Mouse (Mus musculus) left cerebral cortex, postnatal 4 days (tissue): ENCODE results near the gene Akap9. TPM values are rescaled to one million over a fixed set of nuclear protein-coding genes. Genes with fewer than 3 reads are reported as not detected.
"Not testable (repeated sequence)": the region's sequence is repeated elsewhere in the genome, so short reads cannot be mapped to it uniquely, and the experiment has no call there.

Source experiments
- DNase-seq: peaks from one replicate; pipeline ENCODE4 v3.0.0-alpha.2; 2022
- intact Hi-C: fragments of 180-260 bp; cut with DNase I; formaldehyde crosslinking; loops from one replicate; pipeline ENCODE4 v1.15.1; 2025
- total RNA-seq, 2 experiments: library from RNA; stranded (reverse); gene quantifications; 2 replicates each; pipeline ENCODE4 v1.2.3; 2021

Akap9 gene
- total RNA-seq, 2 experiments from 2014 or later, result 219 to 224 TPM

DNA sequence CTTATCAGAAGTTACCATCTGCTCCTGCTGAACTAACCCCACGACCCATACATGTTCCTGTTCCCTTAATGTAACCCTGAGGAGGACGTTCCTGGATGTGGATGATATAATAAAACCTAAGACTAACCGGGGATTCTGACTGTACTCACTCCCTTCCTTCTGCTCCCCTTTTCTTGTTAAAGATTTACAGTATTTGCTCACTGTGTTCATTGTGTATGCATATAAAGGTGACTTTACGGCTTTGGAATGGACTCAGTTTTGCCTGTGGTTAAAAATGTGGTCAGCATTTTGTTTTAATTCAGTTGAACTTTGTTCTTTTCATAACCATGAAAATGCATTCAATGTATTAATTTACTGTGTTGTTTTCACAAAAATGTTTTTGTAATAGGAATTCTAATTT lies 104.0 kb downstream of the Akap9 start:
- no peak for DNase-seq
- intact Hi-C loops, result no loop called here

DNA sequence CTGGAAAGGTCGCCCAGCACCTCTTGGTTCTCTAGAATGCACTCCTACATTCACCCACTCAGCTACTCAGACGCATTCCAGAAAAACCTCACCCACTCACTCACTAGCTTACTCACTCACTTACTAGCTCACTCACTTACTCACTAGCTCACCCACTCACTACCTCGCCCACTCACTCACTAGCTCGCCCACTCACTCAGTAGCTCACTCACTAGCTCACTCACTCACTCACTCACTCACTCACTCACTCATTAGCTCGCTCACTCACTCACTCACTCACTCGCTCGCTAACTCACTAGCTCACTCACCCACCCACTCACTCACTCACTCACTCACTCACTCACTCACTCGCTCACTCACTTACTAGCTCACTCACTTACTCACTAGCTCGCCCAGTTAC lies 108.8 kb downstream of the Akap9 start:
- intact Hi-C loops, result no loop called here
- DNase-seq, result no peak

DNA sequence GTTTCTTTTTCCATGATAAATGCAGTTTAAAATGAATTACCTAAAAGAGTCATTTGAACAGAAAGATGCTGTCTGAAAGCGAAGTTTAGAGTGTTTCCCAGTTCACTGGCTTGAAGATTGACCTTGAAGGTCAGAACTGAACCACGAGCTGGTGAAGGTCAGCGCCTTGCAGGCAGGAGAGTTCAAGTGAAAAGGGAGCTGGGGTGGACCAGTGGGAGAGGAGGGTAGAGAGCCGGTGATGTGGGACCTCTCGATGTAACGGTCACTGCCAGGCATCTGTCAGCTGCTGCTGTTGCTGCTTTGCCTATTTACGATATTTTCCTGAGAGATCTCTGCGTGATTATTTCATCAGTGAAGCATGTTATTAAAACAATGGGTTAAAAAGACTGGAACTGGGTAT lies 111.5 kb downstream of the Akap9 start:
- DNase-seq, result no peak
- intact Hi-C loops, result no loop called here

DNA sequence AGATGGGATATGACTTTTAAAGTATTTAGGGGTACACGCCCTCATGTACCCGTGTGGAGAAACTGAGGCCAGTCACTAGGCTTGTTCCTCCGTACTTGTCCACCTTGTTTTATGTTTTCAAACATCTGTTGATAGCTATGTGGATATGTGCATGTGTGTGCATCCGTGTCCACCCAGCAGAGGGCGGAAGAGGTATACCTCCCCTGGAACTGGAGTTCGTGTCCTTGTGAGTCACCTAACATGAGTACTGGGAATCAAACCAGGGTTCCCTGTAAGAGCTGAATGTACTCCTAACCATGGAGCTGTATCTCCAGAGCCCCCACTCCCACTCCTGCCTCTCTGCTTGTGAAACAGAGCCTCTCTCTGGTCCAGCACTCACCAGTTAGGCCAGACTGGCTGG lies 112.5 kb downstream of the Akap9 start:
- intact Hi-C loops, result no loop called here
- no peak for DNase-seq

DNA sequence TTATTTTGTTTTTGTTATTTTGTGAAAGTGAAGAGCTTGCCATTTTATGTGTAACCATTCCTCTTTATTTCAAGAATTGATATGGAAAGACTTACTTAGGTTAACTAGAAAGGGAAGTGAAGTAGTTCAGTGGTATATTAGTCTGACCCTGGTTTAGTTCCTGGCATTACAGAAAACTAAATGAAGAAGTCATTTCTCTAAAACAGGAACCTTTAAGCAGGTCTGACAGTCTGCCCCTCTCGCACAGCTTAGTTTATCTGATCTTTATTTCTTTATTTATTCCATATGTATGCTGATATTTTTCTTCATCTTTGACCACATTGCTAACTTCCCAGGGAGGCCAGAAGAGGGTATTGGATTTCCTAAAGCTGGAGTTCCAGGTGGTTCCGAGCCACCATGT lies 113.1 kb downstream of the Akap9 start:
- intact Hi-C loops, result no loop called here
- DNase-seq, result no peak

DNA sequence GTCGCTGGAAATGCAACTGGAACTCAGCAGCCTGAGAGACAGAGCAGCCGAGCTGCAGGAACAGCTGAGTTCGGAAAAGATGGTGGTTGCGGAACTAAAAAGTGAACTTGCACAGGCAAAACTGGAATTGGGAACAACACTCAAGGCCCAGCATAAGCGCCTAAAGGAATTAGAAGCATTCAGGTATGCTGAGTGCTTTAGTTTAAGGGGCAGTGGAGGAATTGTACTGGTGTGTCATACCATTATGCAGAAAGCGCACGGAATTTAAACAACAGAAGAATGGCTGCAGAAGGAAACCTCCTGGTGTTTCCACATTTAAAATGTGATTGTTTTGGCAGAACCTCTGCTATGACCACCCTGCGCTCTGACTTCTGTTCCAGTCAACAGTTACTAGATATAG lies 132.5 kb downstream of the Akap9 start:
- no peak for DNase-seq
- intact Hi-C loops, result no loop called here

DNA sequence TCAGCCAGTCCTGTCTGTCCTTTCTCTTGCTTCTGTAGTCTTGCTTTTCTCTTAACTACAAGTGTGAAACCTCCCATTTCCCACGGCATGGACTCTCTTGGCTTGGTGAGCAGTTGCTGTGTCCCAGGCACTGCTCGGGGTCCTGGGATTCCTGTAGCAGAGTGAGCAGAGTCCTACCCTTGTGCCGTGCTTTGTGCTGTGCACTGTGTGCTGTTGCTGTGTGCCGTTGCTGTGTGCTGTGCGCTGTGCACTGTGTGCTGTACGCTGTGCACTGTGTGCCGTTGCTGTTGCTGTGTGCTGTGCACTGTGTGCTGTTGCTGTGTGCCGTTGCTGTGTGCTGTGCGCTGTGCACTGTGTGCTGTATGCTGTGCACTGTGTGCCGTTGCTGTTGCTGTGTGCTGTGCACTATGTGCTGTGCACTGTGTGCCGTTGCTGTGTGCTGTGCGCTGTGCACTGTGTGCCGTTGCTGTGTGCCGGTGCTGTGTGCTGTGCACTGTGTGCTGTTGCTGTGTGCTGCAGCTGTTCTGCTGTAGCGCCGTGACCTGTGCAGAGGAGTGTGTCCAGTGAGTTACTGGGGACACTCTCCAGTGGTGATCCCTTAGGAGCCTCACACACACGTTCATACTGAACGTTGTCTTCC lies 138.7 kb downstream of the Akap9 start:
- intact Hi-C loops, result no loop called here
- no peak for DNase-seq

DNA sequence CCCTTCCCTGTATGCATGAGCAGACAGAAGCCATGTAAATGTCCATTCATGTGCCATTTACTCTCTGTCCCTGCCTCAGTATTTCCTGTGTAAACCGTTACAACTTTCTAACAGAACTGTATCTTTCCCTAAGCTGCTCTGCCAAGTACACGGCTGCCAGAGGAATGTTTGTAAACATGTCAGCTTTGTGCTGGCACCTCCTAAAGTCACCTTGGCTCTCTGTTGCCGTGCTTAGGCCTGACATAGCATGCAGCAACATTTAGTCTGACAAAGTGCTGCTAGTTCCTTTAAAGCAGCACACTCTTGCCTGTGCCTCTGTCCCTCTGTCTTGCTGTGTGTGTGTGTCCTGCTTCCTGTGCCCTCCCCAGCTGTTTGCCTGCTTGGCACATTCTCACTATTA lies 139.3 kb downstream of the Akap9 start:
- intact Hi-C loops, result no loop called here
- no peak for DNase-seq

DNA sequence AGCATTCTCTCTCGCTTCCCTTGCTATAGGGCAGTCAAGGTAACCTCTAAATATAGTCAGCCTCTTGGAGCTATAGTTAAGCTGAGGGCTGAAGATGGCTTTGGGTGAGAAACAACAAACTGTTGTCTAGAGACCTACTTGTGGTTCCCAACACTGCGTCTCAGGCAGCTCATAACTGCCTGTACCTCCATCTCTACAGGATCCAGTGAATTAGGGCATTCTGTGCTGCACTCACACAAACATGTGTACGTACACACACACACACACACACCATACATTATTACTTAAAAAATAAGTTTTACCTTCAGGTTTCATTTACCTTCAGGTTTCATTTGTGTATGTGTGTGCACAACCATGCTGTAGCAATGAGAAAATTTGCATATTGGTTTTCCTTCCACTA lies 151.2 kb downstream of the Akap9 start:
- DNase-seq, result no peak
- intact Hi-C loops, result no loop called here

DNA sequence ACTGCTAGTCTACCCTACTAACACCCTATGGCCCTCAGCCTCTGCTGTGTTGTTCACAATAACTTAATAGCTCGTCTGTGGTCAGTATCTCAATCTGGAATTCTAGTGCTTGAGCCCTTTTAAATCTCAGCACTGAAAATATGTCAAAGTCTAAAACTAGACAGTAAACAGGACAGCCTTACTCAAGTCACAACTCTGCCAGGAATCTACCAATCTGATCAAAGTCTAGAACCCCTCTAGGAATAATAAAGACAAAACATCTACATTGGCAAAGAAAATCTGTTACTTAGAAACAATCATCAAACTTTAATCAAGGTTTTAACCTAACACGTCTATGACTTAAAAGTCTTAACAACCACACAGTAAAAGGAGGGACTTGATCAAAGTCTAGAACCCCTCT lies 153.0 kb downstream of the Akap9 start:
- no peak for DNase-seq
- intact Hi-C loops, result no loop called here

DNA sequence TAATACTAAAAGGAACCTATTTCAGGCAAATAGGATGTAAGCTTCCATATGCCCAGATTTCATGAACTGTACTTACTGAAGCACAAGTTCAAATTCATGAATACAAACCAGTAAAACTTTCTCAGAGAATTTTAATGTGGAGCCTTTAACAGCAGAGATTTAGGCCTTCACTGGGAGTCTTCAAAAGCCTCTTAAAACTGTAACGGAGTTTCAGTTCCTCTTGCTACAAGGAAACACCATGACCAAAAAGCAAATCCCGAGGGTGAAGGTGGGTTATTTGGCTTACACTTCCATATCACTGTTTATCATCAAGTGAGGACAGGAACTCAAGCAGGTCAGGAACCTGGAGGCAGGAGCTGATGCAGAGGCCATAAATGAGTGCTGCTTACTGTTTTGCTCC lies 153.7 kb downstream of the Akap9 start:
- intact Hi-C loops, result no loop called here
- no peak for DNase-seq

DNA sequence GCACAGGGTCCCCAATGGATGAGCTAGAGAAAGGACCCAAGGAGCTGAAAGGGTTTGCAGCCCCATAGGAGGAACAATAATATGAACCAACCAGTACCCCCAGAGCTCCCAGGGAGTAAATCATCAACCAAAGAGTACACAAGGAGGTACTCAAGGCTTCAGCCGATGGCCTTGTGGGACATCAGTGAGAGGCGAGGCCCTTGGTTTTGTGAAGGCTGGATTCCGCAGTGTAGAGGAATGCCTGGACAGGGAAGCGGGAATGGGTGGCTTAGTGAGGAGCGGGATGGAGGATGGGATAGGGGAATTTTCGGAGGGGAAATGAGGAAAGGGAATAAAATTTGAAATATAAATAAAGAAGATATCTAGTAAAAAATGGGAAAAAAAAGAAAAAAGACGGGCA lies 157.1 kb downstream of the Akap9 start:
- DNase-seq, result no peak
- intact Hi-C loops, result no loop called here

DNA sequence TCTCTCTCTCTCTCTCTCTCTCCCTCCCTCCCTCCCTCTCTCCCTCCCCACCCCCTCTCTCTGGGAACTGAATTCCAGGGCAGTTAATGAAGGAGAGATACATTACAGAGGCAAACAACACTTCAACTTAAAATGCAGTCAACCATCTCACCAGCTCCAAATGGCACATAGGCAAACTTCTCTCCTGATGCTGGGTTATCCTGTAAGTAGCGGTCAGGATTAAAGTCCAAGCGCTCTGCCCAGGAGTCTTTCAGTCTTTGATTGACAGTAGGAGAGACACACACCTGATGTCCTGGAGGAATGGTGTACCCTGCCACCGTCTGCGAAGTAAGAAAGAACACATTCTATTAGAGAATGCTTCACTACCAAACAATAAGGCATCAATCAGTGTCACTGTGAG lies 158.5 kb downstream of the Akap9 start:
- intact Hi-C loops, result no loop called here
- no peak for DNase-seq

DNA sequence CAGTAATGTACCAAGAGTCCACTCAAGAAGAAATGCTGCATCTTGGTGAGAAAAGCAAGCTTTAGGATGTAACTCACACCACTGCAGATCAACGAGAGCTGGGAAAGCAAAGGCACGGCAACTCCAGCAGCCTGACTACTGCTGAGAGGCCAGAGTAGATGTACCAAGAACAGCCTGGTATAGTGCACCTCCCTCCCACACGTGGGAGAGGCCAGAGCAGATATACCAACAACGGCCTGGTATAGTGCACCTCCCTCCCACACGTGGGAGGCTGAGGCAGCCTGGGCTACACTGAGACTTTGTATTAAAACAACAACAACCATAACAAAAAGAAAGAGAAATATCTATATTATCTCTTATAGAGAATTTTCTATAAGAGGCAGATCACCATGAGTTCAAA lies 160.3 kb downstream of the Akap9 start:
- intact Hi-C loops, result no loop called here
- no peak for DNase-seq

DNA sequence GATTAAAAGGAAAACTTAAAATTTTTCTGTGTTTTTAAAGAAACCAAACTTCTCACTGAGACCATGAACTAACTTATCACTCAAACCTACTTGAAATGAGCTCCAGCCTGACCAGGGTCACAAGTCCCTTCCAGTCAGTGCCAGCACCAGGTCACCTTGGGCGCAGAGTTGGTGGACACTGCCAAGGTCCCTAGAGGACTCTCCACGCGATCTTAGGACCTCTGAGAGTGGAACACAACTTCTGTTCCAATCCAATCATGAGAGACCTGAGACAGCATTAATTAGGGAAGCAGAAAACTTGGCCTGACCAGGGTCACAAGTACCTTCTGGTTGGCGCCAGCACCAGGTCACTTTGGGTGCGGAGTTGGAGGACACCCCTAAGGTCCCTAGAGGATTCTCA lies 166.6 kb downstream of the Akap9 start:
- no peak for DNase-seq

DNA sequence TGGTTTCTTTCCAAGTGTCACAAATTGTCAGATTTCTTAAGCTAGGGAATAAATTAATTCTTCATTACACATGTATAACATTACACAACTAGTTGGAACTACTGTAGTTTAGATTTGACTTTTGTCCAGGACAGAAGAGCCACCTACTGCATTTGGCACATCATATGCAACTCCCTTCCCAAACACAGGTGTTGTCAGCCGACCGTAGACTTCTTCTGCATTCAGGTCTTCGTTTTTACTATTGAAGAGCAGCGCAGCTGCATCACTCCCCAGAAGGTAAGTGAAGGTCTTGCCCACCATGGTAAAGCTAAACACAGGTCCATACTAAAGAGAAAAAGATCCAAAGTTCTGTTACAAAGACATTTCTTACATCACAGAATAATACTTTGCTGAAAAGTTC lies 173.2 kb downstream of the Akap9 start:
- intact Hi-C loops, result loop anchor here (10.0 kb wide), 1 partner anchor 94 kb away; the partner anchor contains the start of gene Mterf1b

More for the DNA sequence above, 166.6 kb downstream of the Akap9 start:
- intact Hi-C loops, result no loop called here

DNA sequence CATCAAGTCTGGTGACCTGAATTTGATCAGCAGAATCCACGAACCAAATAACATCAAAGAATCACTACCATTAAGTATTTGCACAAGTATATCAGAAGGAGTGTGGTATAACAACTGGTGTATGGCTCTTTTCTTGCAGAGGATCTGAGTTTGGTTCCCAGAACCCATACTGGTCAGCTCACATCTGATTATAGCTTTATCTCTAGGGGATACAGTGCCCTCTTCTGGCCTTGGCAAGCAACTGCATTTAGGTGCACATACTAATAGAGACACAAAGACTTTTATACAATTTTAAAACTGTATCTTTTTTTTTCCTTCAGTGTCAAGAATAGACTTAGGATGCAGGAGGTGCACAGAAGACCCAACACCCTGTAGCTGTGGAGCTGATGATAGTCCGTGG lies 173.9 kb downstream of the Akap9 start:
- intact Hi-C loops, result loop anchor here (10.0 kb wide), 1 partner anchor 93 kb away; the partner anchor contains the start of gene Mterf1b
- DNase-seq, result no peak

More for the DNA sequence above, 173.2 kb downstream of the Akap9 start:
- no peak for DNase-seq

DNA sequence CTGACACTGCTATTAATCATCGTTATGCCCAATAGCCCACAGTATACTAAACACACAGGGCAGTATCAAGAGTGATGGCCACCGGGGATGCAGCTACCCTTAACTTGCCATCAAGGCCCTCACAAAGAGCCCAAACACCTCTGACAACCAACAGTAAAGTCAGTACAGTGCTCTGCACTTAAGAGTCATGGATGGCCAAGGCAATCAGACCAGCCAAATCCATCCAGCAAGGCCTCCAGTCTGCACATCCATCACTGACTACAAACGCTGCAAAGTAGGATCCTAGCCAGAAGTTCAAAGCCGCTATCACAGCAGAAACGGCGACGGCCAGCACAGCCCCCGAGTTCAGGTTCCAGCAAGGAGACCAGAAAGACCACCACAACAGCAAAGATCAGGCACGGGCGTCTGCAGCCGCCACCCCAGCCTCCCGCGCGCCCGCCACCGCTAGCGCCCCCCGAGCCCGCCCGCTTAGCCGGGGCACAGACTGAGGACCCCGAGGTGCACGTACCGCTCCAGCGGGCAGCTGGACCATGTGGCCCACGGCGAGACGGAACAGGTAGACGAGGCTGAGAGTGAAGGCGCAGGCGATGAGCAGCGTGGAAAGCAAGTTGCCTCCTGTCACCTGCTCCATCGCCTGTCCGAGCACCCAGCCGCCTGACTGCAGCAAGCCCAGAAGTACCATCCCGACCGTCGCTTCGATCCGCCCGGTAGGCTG lies 175.9 kb downstream of the Akap9 start:
- no peak for DNase-seq
- intact Hi-C loops, result loop anchor here (10.0 kb wide), 1 partner anchor 91 kb away; the partner anchor contains the start of gene Mterf1b

DNA sequence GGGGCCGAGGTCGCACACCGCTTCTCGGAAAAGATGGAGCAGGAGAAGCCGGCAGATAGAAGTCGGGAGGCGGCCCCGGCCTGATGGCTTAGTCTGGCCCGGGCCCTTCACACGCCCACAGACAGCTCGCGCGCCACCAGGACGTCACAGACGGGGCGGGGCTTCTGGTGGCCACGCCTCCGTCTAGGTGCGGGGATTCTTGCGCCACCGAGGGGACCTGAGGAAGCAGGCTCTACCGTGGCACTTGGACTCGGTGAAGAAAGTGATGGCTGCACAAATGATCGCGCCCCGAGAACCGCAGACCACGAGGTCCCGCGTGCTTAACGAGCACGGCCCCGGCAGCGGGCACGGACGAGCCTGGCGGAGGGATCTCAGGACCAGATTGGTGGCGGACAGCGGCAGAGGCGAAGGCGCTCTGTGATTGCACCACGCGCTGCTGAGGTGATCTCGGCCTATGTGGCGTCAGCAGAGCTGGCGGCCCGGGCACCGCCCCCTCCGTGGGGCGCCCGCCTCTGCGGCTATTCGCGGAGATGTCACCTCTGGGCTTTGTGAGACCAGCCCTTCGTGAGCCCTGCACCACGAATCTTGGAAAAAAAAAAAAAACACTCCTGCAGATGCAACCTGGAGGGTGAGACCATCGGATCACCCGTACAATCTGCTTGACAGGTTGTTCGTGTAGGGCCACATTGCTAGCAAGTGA lies 176.6 kb downstream of the Akap9 start, which contains the start of gene Cyp51:
TSS of gene Cyp51 (minus strand) at position 406 of the 700 bp plus-strand sequence.
- peak; percentile 93 for DNase-seq
- intact Hi-C loops, result loop anchor here (10.0 kb wide), 1 partner anchor 90 kb away; the partner anchor contains the start of gene Mterf1b

DNA sequence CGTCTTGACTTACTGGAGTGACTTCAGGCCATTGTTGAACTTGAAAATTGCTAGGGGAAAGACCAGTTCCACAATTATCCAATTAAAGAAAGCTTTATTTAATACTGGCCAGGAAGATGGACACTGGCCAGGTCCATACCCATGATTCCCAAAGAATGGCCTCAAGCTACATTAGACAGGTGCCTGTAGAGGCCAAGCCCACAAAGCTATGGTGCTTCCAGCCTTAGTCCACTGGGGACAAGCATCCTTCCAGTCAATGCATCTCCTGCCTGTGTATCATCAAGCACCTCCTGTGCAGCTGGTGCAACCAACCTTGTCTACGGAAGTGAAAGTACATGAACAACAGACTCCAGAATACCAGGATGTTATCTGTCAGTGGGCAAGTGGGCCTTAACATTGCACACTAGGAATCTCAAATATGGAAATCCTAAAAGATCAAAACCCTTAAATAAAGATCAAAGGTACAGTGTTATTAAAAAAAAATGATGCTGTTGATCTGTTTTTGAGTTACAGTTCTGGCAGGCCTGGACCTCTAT lies 177.9 kb downstream of the Akap9 start:
- intact Hi-C loops, result loop anchor here (10.0 kb wide), 1 partner anchor 89 kb away; the partner anchor contains the start of gene Mterf1b
- no peak for DNase-seq

DNA sequence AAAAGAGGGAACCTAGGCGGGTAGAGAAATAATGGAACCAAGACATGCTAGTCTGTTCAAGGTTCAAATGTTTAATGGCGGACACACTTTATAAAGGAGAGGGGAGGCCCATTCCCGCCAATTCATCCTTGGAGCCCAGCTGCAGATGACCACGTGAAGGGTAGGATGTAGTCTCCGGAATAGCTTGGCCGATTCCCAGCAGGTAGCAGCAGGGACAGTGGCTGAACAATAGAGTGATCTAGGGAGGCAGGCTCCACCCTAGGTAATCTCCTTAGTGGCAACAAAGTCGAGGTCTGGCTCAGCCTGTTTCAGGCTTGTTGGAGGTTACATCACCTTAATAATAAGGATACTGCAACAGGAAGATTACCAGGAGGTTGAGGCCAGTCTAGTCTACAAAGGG lies 179.2 kb downstream of the Akap9 start:
- not testable (repeated sequence) for DNase-seq
- intact Hi-C loops, result loop anchor here (10.0 kb wide), 1 partner anchor 88 kb away; the partner anchor contains the start of gene Mterf1b
